Mouse (Mus musculus): ENCODE measurements around the gene Il11ra1.

- TF ChIP-seq CTCF (IDR thresholded peaks at IDR 0.05; ENCODE audit: extremely low read depth, insufficient read length, insufficient replicate concordance, low read depth, low read length) (no peak), POLR2A (IDR thresholded peaks at IDR 0.05; ENCODE audit: low read depth, low read length) (no peak)
Measured at GRCm38 (mm10) chr4:41758021-41758420, 58.2 kb downstream of the Il11ra1 start.
